Mouse (Mus musculus) MEL (cell line): ENCODE data around the gene Tapt1. TPM values are rescaled to one million over a fixed set of nuclear protein-coding genes. Genes with fewer than 3 reads are reported as not detected.

Source experiments
- DNase-seq: peaks from one replicate; pipeline ENCODE4 v3.0.0; 2011; ENCODE audit warnings: low read depth, low spot score
- H3K27ac ChIP-seq: 2 replicates; pipeline ENCODE4 v1.5.1; 2012; ENCODE audit warnings: low read depth, mild to moderate bottlenecking, control low read depth, low read length, moderate library complexity; ENCODE audit not compliant: control insufficient read depth
- H3K27me3 ChIP-seq, 2 experiments: fragments of 150-350 bp in 1 of 2; sonication (generic) in 1 of 2; 2 replicates each; pipeline ENCODE4 v1.6.1; 2012; ENCODE audit warnings: low read length in 2 of 2, mild to moderate bottlenecking in 2 of 2, improper control_type of control experiment in 1 of 2, moderate library complexity in 1 of 2; ENCODE audit not compliant: insufficient read depth in 2 of 2, control insufficient read depth in 1 of 2
- H3K36me3 ChIP-seq, 2 experiments: 2 replicates each; pipeline ENCODE4 v1.6.1; 2012 to 2014; ENCODE audit warnings: low read length in 2 of 2, improper control_type of control experiment in 1 of 2, inconsistent platforms in 1 of 2, mild to moderate bottlenecking in 1 of 2; ENCODE audit not compliant: insufficient read depth in 2 of 2, control insufficient read depth in 1 of 2
- H3K4me1 ChIP-seq, 2 experiments: fragments of 150-350 bp in 1 of 2; sonication (generic) in 1 of 2; 2 replicates each; pipeline ENCODE4 v1.6.1; 2012; ENCODE audit warnings: low read length in 2 of 2, improper control_type of control experiment in 1 of 2, mild to moderate bottlenecking in 1 of 2; ENCODE audit not compliant: insufficient read depth in 2 of 2, control insufficient read depth in 1 of 2
- H3K4me3 ChIP-seq, 2 experiments: fragments of 150-350 bp in 1 of 2; sonication (generic) in 1 of 2; 2 replicates each; pipeline ENCODE4 v1.5.1; 2012; ENCODE audit warnings: low read depth in 2 of 2, low read length in 2 of 2, mild to moderate bottlenecking in 2 of 2, moderate library complexity in 2 of 2, control low read depth in 1 of 2, improper control_type of control experiment in 1 of 2; ENCODE audit not compliant: control insufficient read depth in 1 of 2, insufficient read depth in 1 of 2
- H3K79me2 ChIP-seq: 2 replicates; pipeline ENCODE4 v1.6.1; 2012; ENCODE audit warnings: mild to moderate bottlenecking, low read length, moderate library complexity; ENCODE audit not compliant: control insufficient read depth, poor library complexity, insufficient read depth
- H3K9ac ChIP-seq: 2 replicates; pipeline ENCODE4 v1.6.1; 2012; ENCODE audit warnings: low read depth, mild to moderate bottlenecking, control low read depth, low read length, moderate library complexity; ENCODE audit not compliant: control insufficient read depth, poor library complexity, severe bottlenecking
- H3K9me3 ChIP-seq: fragments of 150-350 bp; sonication (generic); replicated peaks from 2 replicates; pipeline ENCODE4 v1.6.1; 2012; ENCODE audit warnings: mild to moderate bottlenecking, low read length, improper control_type of control experiment, moderate library complexity; ENCODE audit not compliant: insufficient read depth
- CHD1 ChIP-seq: IDR thresholded peaks from 2 replicates; pipeline ENCODE4 v1.6.1; 2012; ENCODE audit warnings: low read depth, mild to moderate bottlenecking, inconsistent platforms, low read length, improper control_type of control experiment
- CTCF ChIP-seq, 3 experiments: IDR thresholded peaks in 2 of 3; conservative IDR thresholded peaks in 1 of 3; 2 replicates each; pipeline ENCODE4 v1.5.1; 2011 to 2012; ENCODE audit warnings: low read length in 3 of 3, low read depth in 2 of 3, mild to moderate bottlenecking in 2 of 3, improper control_type of control experiment in 1 of 3, inconsistent platforms in 1 of 3, mixed read lengths in 1 of 3, moderate library complexity in 1 of 3; ENCODE audit not compliant: control insufficient read depth in 1 of 3, insufficient read depth in 1 of 3, poor library complexity in 1 of 3, severe bottlenecking in 1 of 3
- ELF1 ChIP-seq: IDR thresholded peaks from 2 replicates; pipeline ENCODE4 v1.6.1; 2014; ENCODE audit warnings: low read depth, mild to moderate bottlenecking, inconsistent platforms, low read length, improper control_type of control experiment, moderate library complexity
- EP300 ChIP-seq, 2 experiments: IDR thresholded peaks; 2 replicates each; pipeline ENCODE4 v1.6.1; 2011; ENCODE audit warnings: improper control_type of control experiment in 2 of 2, low read length in 2 of 2, low read depth in 1 of 2, mild to moderate bottlenecking in 1 of 2
- ETS1 ChIP-seq: IDR thresholded peaks from 2 replicates; pipeline ENCODE4 v1.6.1; 2012; ENCODE audit warnings: low read depth, mild to moderate bottlenecking, inconsistent platforms, low read length, improper control_type of control experiment, moderate library complexity
- HCFC1 ChIP-seq: IDR thresholded peaks from 2 replicates; pipeline ENCODE4 v1.6.1; 2012; ENCODE audit warnings: low read depth, mild to moderate bottlenecking, inconsistent platforms, low read length, improper control_type of control experiment, moderate library complexity
- MAZ ChIP-seq: IDR thresholded peaks from 2 replicates; pipeline ENCODE4 v1.6.1; 2012; ENCODE audit warnings: low read depth, mild to moderate bottlenecking, inconsistent platforms, low read length, improper control_type of control experiment
- MEF2A ChIP-seq: IDR thresholded peaks from 2 replicates; pipeline ENCODE4 v1.6.1; 2014; ENCODE audit warnings: low read depth, mild to moderate bottlenecking, inconsistent platforms, low read length, improper control_type of control experiment; ENCODE audit not compliant: poor library complexity, insufficient replicate concordance, severe bottlenecking; ENCODE audit errors: extremely low read depth
- MYC ChIP-seq: IDR thresholded peaks from 2 replicates; pipeline ENCODE4 v1.6.1; 2011; ENCODE audit warnings: low read depth, mild to moderate bottlenecking, low read length, improper control_type of control experiment, moderate library complexity
- NRF1 ChIP-seq: IDR thresholded peaks from 2 replicates; pipeline ENCODE4 v1.6.1; 2014; ENCODE audit warnings: low read depth, mild to moderate bottlenecking, inconsistent platforms, low read length, improper control_type of control experiment, moderate library complexity; ENCODE audit not compliant: poor library complexity, insufficient read depth, severe bottlenecking
- POLR2A ChIP-seq, 2 experiments: IDR thresholded peaks; 2 replicates each; pipeline ENCODE4 v1.6.1; 2011 to 2012; ENCODE audit warnings: low read length in 2 of 2, mild to moderate bottlenecking in 2 of 2, control low read depth in 1 of 2, improper control_type of control experiment in 1 of 2, low read depth in 1 of 2, moderate library complexity in 1 of 2; ENCODE audit not compliant: control insufficient read depth in 1 of 2, insufficient read depth in 1 of 2, poor library complexity in 1 of 2
- POLR2AphosphoS2 ChIP-seq: IDR thresholded peaks from 2 replicates; pipeline ENCODE4 v1.6.1; 2011; ENCODE audit warnings: low read length, improper control_type of control experiment
- POLR2AphosphoS5 ChIP-seq: IDR thresholded peaks from 2 replicates; pipeline ENCODE4 v1.6.1; 2012; ENCODE audit warnings: low read depth, borderline replicate concordance, mild to moderate bottlenecking, inconsistent platforms, low read length, moderate library complexity, mixed read lengths
- SMC3 ChIP-seq: IDR thresholded peaks from 2 replicates; pipeline ENCODE4 v1.6.1; 2011; ENCODE audit warnings: low read depth, low read length, improper control_type of control experiment
- TAL1 ChIP-seq: IDR thresholded peaks from 2 replicates; pipeline ENCODE4 v1.6.1; 2012; ENCODE audit warnings: mild to moderate bottlenecking, inconsistent platforms, low read length, moderate library complexity, mixed read lengths
- TBP ChIP-seq: IDR thresholded peaks from 2 replicates; pipeline ENCODE4 v1.8.0; 2011; ENCODE audit warnings: low read depth, low read length, improper control_type of control experiment
- USF1 ChIP-seq: IDR thresholded peaks from 2 replicates; pipeline ENCODE4 v1.6.1; 2014; ENCODE audit warnings: low read depth, mild to moderate bottlenecking, inconsistent platforms, low read length, improper control_type of control experiment, moderate library complexity
- polyA plus RNA-seq, 2 experiments: library from polyadenylated mRNA; stranded (reverse) in 1 of 2; unstranded in 1 of 2; fragments of >175 nt in 1 of 2; fragments of >200 nt in 1 of 2; gene quantifications; 2 replicates each; pipeline versions ENCODE4 v1.2.1 to v1.2.4; 2012; ENCODE audit warnings: low replicate concordance in 2 of 2, low read depth in 1 of 2; ENCODE audit not compliant: insufficient read length in 2 of 2, insufficient read depth in 1 of 2, missing spikeins in 1 of 2
- total RNA-seq: library from RNA; depleted of rRNA; stranded (reverse); fragments of 300-350 nt; gene quantifications from 2 replicates; pipeline ENCODE4 v1.2.3, GENCODE M21; 2012

Gene Tapt1
- total and polyA plus RNA-seq, 3 experiments: 47.0 to 64.6 TPM; not detected in 1

- peaks cover under 1 to 2% of the 10 kb centered on the region in 2 experiments; a peak in 3 of 4 replicates for H3K4me1 ChIP-seq
- H3K9ac ChIP-seq: no peak overlapping the region
- no peak for TF ChIP-seq ETS1
- TF ChIP-seq TBP: no peak
- TF ChIP-seq EP300 (IDR thresholded peaks at IDR 0.05; ENCODE audit: low read depth in 1 of 2, low read length in 2 of 2): no peak
- TF ChIP-seq POLR2AphosphoS2: no peak
- TF ChIP-seq USF1: no peak
- TF ChIP-seq CHD1: no peak
- TF ChIP-seq SMC3: no peak
- TF ChIP-seq TAL1: no peak
- no peak for TF ChIP-seq CTCF (IDR thresholded peaks at IDR 0.05 in 2 of 3, conservative IDR thresholded peaks at IDR 0.05 in 1 of 3; ENCODE audit: control insufficient read depth in 1 of 3, insufficient read depth in 1 of 3, low read depth in 2 of 3, low read length in 3 of 3, poor library complexity in 1 of 3, severe bottlenecking in 1 of 3)
- TF ChIP-seq MEF2A: no peak
- TF ChIP-seq POLR2AphosphoS5: no peak
- no peak for TF ChIP-seq ELF1
- no peak for TF ChIP-seq MAZ
- TF ChIP-seq HCFC1: no peak
- H3K27me3 ChIP-seq: no peaks in the 10 kb centered on the region
- no peak overlapping the region for H3K27ac ChIP-seq
- no peaks in the 10 kb centered on the region for H3K9me3 ChIP-seq
- DNase-seq: no peak
- H3K4me3 ChIP-seq: no peak overlapping the region
- peaks cover 2% of the 10 kb centered on the region for H3K79me2 ChIP-seq
- H3K36me3 ChIP-seq: peaks cover 0 to 11% of the 10 kb centered on the region in 2 experiments; a peak in 3 of 4 replicates
These were observed 7.5 kb upstream of the Tapt1 start for GRCm38 (mm10) chr5:44233933-44234332.

GRCm38 (mm10) chr5:44228756-44229155 is 2.3 kb upstream of the Tapt1 start:
- DNase-seq: no peak
- no peaks in the 10 kb centered on the region for H3K9me3 ChIP-seq
- no peak for TF ChIP-seq ETS1
- TF ChIP-seq USF1: 0 out of 2 replicates have a peak, but pooled peaks have one; percentile 26
- TF ChIP-seq POLR2A (IDR thresholded peaks at IDR 0.05; ENCODE audit: control insufficient read depth in 1 of 2, insufficient read depth in 1 of 2, low read depth in 1 of 2, low read length in 2 of 2, poor library complexity in 1 of 2): 0 out of 4 replicates have a peak, but pooled peaks of 1 of the 2 experiments have one; percentile 21
- TF ChIP-seq MYC: 0 out of 2 replicates have a peak, but pooled peaks have one; percentile 1
- no peak for TF ChIP-seq TAL1
- no peak for TF ChIP-seq SMC3
- TF ChIP-seq NRF1: no peak

More at GRCm38 (mm10) chr5:44228756-44229155, 2.3 kb upstream of the Tapt1 start:
- Histone ChIP-seq H3K36me3 (peaks cover 0 to 27% of the 10 kb centered on the region in 2 experiments; a peak in 3 of 4 replicates), H3K79me2 (peaks cover 40% of the 10 kb centered on the region), H3K4me3 (no peak overlapping the region), H3K4me1 (peaks cover 14 to 20% of the 10 kb centered on the region in 2 experiments), H3K27ac (no peak overlapping the region), H3K9ac (no peak overlapping the region), H3K27me3 (no peaks in the 10 kb centered on the region)
